In genomic region chr2:134643514-134644300, GRCm38 (mm10) we compare ENCODE assay signal across 1 mouse cellular context.
TF ChIP-seq lines count a peak whose summit lies in the region.

Tmx4 (minus strand) TSS chr2:134644145.

TF ChIP-seq in MEL, 35 proteins besides CTCF, POLR2A, EP300 and RAD21 (continued from another document):
- peak; percentile 40; the same call in 1 of the 2 replicates for TF ChIP-seq HCFC1 (IDR thresholded peaks at IDR 0.05; ENCODE audit: low read depth, low read length)
TF ChIP-seq in MEL: peak in this region for 20.
